Mouse (Mus musculus): ENCODE measurements around the gene Nsl1.
"Not testable (repeated sequence)": the region's sequence is repeated elsewhere in the genome, so short reads cannot be mapped to it uniquely, and the experiment has no call there.

The Nsl1 gene

DNA sequence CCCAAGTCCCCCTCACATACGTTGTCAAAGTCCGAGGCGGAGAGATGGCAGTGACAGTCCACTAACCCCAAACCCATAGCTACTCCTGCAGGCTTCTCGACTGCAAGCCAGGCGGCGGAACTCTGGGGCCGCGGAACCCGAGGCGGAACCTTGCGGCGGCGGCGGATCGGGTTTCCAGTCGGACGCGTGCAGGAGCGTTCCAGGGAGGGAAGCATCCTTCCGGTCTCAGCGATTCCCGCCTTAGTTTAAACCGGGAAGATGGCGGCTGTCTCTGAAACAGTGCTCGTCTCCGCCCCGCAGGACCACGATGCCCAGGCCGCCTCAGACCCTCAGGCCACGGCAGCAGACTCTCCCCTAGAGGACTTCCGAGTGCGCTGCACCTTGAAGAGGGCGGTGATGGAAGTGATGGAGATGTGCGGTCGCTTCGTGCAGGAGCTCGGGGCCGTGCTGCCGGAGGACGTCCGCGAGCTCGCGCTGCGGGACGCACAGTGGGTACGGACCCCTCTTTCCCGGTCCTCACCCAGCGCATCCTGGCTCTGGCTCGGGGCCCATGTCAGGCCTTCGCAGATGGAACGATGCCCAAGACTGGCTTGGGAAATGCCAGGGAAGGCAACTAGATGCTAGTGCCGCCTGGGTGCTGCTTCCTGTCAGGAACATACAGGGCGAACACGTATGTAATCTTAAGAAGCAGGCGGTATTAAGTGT lies at the start of gene Nsl1, which contains the start of gene Tatdn3:
Gene Nsl1, plus strand, starts transcription at position 232 of the 705 bp plus-strand sequence.
Gene Tatdn3, minus strand, starts transcription at position 152 of the 705 bp plus-strand sequence.
- peak; percentile 93 for DNase-seq (ENCODE audit: low spot score)

DNA sequence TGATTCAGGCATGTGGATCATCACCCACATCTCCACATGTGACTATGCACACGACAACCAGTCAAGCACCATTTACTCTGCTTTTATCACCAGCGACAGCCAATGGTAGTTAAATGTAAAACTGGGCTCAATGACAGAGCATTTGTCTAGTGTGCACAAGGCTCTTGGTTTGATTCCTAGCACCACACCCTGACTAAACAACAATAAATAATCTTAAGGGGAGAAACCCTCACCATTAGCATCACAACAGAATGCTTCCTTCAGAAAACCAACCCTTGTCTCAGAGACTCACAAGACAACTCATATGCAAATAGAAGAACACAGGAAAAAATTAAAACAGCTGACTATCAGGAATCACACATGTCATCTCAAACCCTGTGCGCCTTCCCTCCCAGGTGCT lies 48.5 kb upstream of the Nsl1 start:
- DNase-seq (ENCODE audit: low spot score): no peak

DNA sequence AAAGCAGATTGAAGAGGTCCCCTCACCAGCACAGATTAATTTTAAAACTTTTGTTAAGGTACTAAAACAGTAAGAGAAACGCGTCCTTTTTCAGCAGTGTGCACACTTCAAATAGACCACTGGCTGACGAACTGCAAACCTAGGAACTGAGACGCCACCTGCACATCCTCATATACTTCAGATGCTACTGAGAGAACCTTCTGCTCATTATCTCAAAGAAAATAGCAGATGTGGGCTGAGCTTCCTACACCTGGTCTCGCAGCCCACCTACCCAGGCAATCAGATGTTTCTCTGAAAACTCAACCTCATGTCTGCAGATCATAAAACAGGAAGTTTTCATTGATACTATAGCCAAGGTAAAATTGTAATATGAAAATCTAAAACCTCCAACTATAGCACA lies 43.0 kb upstream of the Nsl1 start:
- no peak for DNase-seq (ENCODE audit: low spot score)

DNA sequence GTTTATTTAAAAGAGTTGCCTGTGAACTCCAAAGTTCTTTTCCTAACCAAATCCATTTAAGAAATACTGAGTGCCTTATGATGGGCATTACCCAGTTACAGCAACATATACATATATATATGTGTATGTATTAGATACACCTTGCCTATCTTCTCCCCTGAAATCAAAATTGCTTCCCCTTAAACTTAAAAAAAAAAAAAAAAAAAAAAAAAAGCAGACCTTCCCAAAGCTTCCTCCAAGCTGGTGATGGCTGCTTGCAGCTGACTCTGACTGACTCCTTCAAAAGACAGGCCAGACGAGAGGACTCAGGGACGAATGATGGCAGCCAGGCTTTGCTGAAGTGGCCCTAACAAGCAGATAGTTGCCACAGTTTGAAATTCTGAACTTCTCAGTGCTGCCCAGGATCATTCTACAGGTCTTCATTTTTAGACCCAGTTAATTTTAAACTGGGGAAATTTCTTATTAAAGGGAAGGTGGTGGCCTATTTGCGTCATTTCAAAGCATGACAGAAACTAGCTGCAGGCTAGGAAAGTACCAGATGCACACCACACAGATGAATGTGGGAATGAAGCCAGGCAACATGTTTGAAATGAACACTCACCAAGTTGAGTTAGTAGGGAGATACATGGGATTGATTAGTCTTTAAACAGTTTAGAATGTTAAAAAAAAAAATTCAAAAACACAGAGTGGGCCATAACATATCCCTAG lies 42.4 kb upstream of the Nsl1 start:
- DNase-seq (ENCODE audit: low spot score): no peak

DNA sequence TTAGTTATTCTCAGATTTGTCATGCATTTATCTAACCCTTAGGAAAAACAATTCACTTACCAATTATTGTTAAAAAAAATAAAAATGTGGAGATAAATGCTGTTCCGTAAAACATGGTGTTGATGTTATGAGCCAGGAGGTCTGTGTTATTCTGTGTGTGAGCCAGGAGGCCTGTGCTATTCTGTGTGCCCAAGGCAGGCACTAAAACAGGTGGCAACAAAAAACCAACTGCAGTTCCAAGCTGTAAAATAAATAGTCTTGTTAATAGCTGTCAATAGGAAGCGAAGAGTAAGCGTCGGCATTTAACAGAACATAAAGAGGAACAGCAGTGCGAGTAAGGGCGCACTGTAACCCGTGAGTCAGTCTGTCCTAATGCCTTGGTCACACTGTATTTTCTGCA lies 41.8 kb upstream of the Nsl1 start:
- DNase-seq (ENCODE audit: low spot score): no peak

DNA sequence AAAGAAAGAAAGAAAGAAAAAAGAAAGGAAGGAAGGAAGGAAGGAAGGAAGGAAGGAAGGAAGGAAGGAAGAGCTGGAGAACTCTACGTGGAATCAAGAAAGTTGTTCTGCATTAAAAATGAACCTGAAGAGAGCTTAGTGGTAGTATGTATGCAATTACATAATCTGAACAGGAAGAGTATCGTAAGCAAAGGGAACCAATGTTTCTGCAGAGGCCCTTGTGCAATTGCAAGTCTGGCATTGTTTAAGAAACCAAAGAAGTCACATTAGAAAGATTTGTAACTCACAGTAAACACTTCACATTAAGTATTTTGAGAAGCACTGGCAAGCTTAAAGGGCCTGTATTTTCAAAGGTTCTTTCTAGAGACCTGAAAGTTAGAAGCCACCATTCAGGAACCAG lies 39.7 kb upstream of the Nsl1 start:
- no peak for DNase-seq (ENCODE audit: low spot score)

DNA sequence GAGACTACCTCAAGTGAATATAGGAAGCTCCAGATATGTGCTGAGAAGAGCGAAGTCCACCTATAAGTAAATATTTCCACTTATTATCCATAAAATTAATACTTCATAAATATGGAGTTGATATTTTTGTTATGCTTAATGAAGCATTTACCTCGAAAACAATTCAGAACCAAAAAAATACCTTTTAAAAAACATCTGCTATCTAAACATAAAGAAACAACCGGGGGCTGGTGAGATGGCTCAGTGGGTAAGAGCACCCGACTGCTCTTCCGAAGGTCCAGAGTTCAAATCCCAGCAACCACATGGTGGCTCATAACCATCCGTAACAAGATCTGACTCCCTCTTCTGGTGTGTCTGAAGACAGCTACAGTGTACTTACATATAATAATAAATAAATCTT lies 39.0 kb upstream of the Nsl1 start:
- not testable (repeated sequence) for DNase-seq (ENCODE audit: low spot score)

DNA sequence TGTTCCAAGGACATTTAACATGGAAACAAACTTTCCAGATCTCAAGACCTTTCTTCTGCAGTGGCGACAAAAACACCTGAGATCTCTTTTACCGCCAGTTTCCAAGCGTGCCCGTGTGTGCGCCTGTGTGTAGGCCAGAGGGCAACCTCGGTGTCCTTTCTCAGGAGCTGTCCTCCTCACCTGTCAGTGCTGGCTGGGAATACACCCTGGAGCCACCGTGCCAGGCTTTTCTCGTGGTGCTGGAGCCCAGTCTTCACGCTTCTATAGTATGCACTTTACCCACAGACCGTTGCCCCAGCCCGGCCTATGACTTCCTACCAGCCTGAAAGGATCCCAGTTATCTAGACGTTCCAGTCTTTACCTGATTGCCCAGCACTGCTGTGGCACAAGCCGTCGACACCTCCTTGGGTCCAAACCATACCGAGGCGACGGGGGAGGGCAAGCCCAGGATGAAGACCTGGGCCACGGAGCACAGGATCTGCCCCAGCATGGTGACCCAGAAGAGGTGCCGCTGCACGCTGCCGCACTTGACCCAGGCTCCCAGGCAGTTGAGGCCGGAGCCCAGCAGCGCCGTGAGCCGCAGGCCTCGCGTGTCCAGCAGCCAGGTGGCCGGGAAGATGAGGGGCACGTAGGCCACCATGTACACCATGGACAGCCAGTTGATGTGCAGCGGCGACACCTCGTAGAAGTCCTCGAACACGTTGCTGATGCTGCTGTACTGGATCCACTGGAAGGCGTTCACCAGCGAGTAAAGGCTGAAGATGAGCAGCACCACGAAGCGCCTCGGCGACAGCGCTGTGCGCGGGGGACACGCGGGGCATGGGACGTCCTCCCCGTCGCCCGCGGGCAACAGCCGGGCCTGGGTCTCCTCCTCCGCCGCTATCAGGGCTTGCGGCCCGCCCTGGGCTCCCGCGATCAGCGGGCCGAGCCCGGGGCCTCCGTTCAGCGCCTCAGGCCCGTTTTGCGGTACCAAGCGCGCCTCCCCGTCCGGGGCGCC lies 37.5 kb upstream of the Nsl1 start:
- peak; percentile 13 for DNase-seq (ENCODE audit: low spot score)

DNA sequence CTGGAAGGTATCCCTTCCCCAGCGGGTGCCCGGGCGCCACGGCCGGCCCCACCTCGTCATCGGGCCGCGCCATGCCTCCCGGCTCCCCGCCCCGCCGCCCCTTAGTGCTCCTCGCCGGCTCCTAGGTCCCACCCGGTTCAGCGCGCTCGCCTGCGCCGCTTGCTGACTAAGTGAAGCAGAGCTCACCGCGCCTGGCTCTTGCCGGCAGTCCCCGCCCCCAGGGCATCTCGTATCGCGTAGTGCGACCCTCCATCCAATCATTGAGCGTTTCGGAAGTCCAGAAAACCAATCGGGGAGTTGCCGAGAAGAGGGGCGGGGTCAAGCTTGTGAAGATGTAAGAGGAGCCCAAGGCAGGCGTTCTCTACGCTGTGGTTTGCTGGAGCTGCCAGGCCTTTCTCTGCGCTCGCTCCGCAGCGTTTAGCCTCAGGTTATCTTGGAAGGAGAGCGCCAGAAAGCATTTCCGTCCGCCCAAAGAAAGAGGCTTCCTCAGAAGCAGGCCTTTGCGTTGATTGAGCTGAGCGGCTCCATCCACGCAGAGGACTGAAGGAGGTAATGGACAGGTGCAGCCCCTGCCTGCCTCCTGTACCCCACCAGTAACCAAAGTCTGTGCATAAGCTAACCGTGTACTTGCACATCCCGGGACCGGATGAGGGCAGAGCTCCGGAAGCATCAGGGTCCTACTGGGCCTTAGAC lies 36.6 kb upstream of the Nsl1 start, which contains the start of gene Flvcr1:
Gene Flvcr1, minus strand, starts transcription at position 138 of the 693 bp plus-strand sequence.
- peak; percentile 93 for DNase-seq (ENCODE audit: low spot score)

DNA sequence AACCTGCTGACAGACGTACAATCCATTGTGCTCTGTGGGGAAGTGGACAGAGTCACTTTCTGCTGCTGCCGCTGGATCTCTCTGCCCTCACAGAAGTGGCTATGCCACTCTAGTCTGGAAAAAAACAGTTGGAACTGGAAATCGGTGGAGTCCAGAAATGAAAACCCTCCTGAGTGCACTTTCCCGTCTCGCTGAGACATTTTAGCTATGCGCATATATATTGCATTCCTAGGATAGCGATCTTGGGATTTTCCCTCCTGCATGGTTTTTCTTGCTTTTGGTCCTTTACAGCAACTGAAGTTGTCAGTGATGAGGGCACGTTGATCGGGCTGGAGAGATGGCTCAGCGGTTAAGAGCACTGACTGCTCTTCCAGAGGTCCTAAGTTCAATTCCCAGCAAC lies 32.6 kb upstream of the Nsl1 start:
- no peak for DNase-seq (ENCODE audit: low spot score)

DNA sequence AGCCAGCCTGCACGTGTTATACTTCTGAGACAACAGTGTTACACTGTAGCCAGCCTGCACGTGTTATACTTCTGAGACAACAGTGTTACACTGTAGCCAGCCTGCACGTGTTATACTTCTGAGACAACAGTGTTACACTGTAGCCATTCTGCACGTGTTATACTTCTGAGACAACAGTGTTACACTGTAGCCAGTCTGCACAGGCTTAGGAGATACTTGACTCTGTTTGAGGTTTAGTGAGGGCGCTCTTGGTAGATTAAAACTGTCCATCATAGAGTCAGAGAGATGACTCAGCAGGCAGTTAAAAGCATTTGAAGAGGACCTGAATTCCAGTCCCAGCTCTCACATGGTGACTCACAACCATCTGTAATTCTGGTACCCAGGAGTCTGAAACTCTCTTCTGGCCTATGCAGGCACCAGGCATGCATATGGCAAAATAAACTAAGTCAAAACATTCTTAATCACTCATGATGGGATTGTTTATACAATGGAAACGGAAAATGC lies 31.8 kb upstream of the Nsl1 start:
- DNase-seq (ENCODE audit: low spot score): not testable (repeated sequence)

DNA sequence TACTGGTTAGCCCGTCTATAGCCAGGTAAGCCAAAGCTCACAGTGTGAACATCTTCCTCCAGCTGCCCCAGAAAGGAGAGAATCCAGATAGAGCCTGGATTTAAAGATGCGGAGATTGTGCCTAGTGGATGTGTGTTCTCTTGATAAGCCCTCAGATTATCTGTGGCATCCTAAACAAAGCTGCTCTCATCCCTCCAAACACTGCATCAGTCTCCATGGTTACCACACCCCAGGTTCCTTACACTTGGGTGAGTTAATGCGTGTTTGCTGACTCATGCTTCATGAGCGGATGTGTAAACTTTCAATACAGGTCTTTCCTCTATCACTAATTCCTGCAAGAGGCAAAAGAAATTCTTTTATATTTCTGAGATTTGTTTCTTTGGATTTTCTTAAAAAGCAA lies 27.2 kb upstream of the Nsl1 start:
- DNase-seq (ENCODE audit: low spot score): no peak

DNA sequence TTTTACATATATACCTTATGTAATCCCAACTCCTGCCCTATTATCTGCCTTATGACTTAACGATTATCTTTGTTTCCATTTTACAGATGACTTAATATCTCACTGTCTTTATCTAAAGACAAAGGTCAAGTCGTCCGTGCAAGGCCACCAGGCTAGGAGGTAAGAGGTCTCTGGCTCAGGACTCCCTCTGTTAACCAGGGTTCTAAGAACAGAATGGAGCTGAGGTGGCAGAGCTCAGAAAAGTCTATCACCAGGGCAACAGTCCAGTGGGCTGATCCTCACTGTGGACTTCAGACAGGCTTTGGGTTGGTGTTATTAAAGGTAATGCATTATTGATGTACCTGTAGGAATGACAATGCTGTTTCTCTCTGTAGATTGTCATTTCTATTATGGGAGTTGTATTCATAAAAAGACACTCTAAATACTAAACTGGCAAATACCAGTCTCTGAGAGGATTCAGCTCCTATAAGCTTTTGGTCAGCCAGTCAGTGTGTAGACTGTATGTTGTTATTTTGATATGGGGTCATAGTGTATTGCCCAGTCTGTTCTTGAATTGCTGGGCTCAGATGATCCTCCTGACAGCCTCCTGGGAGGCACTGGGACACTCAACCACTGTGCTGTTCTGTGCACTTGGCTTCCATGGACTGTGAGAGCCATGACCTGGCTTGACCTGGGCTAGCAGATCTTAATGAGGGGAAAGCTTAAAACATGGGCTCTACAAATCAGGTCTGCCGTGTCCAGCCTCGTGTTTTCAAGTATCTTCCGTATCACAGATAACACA lies 26.1 kb upstream of the Nsl1 start, which contains the start of gene Spata45:
Gene Spata45, plus strand, starts transcription at position 86 of the 781 bp plus-strand sequence.
- DNase-seq (ENCODE audit: low spot score): no peak

DNA sequence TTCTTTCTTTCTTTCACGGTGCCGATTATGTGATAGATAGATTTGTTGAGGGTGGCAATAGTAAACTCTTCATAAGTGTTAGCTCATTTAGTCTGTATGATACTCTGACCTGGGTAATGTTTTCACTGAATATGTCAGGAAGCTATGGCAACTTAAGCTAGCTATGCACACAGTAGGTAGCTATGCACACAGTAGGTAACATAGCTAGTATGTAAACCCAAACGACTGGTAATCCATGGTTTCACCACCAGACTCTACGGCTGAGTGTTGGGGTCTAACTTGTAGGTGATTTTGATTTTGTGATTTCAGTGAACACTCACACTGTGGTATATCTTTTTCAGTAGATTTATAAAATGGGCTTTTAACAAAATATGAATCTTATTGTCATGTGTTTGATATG lies 24.8 kb upstream of the Nsl1 start:
- no peak for DNase-seq (ENCODE audit: low spot score)

DNA sequence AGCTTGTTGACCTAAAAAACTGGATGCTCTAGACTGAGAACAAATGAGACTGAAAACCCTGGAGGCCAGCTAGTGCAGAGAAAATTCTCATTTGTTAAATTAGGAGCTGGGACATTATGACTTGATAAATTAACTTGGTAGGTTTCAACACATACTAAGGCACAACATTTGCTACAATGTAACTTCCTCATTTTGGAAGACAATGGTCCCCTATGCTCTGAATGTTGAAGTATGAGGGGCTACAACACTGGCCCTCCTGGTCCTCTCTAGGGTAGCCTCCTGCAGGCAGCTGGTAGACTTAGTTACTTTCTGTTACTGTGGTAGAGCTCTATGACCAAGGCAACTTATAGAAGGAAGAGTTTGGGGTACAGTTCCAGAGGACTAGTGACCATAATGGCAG lies 21.5 kb upstream of the Nsl1 start:
- no peak for DNase-seq (ENCODE audit: low spot score)

DNA sequence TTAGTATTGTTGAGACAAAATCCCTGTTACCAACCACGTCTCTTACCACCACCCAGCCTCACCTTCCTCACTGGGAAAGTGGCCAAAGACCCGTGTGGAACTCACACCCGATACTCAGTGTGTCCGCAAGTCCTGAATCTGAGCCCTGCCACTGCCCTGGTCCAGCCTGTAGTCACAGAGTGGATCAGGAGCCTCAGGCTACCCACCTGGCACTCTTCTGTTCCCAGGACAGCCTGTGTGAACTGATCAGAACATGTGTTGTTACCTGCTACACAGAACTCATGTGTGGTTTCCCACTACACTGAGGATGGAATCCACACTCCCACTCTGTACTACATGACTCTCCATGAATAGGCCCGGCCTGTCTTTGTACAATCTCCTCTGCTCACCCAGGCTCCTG lies 20.7 kb upstream of the Nsl1 start:
- no peak for DNase-seq (ENCODE audit: low spot score)

DNA sequence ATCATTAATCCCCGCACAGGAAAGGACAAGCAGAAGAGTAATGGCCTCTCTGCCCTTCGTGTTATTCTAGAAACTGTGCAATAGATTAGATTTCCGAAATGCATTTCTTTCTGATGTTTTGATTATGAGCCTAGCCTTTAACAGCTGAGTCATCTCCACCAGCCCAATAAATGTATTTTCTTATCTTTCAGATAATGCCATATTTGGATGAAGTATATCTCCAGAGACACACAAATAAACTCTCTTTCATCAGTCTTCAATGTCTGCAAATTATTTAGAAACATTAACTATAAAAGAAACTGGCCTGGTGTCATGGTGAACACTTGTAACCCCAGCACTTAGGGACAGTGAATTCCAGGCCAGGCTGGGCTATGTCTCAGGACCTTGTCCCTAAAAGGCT lies 20.1 kb upstream of the Nsl1 start:
- no peak for DNase-seq (ENCODE audit: low spot score)

DNA sequence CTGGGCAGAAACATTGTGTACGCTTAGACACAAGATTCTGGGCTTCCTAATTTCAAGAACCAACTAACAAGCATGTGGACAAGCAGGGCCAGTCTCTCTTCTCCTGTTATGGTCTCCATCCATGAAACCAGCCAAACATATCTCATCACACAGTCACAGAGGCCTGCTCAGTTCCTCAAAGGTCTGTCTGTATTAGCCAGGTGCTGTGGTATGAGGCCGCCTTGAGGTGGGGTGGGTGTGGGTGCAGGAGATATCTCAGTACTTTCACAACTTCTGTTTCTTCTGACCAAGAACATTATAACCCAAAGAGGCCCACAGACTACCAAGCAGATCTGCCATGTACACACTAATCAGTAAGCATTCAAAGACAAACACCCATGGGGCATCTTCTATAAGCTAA lies 17.5 kb upstream of the Nsl1 start:
- DNase-seq (ENCODE audit: low spot score): no peak

DNA sequence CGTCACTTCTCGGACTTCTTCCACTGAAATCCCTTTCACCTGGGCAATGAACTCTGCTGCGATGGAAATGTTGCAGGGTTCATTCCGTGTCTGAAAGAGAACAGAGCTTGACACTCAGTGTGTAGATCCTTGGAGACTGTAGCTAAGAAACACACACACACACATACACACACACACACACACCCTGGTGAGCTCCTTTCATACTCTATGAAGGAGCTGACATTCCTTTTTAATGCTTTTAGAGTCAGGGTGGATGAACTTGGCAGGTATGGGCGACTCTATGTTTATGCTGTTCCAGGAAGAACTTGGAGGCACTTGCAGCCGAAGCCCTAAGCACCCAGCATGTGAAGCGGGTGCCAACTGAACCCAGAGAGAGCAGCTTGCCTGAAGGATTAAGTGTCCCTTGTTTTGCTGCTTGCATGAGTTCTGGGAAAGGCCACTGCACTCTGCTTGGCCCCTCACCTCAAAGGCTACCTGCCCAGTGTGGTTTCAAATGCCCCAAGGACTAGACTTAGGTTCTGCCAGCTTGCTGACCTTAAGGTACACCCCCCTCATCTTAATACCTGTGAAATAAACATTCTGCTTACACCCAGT lies 16.5 kb upstream of the Nsl1 start:
- no peak for DNase-seq (ENCODE audit: low spot score)

DNA sequence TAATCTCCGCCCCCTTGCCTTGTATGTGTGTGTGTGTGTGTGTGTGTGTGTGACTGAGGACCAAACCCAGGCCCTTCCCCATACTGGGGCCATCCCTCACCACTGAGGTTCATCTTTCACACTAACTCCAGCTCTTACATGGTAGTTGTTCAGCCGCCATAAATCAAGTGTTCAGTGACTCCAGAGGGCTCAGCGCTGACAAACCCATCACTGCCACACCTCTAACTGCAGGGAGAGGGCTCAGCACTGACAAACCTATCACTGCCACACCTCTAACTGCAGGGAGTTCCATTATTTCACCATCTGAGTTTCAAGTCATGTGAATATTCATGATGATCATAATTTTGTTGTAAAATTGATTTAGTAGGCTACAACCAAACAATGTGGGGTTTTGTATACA lies 9.3 kb upstream of the Nsl1 start:
- DNase-seq (ENCODE audit: low spot score): no peak

Data from ovary, postnatal 14 days (tissue).